Mouse (Mus musculus) hindbrain, embryonic 12.5 days (tissue): ENCODE results near the gene Gm17019. TPM values are rescaled to one million over a fixed set of nuclear protein-coding genes. Genes with fewer than 3 reads are reported as not detected.
"Not testable (repeated sequence)": the region's sequence is repeated elsewhere in the genome, so short reads cannot be mapped to it uniquely, and the experiment has no call there.

ENCODE experiments used
- ATAC-seq: fragments of 200-750 bp; cut with Nextera tagmentation; 2 replicates; pipeline ENCODE4 v1.8.0; 2017; ENCODE audit warnings: moderate TSS enrichment; ENCODE audit not compliant: low FRiP score
- H3K27ac ChIP-seq: fragments of 300-500 bp; sonication (generic); 2 replicates; pipeline ENCODE4 v1.5.1; 2016; ENCODE audit warnings: mild to moderate bottlenecking
- H3K27me3 ChIP-seq: fragments of 300-500 bp; sonication (generic); 2 replicates; pipeline ENCODE4 v1.6.1; 2016; ENCODE audit warnings: mild to moderate bottlenecking
- H3K36me3 ChIP-seq: fragments of 300-500 bp; sonication (generic); 2 replicates; pipeline ENCODE4 v1.6.1; 2016; ENCODE audit warnings: mild to moderate bottlenecking
- H3K4me1 ChIP-seq: fragments of 300-500 bp; sonication (generic); 2 replicates; pipeline ENCODE4 v1.6.1; 2016
- H3K4me2 ChIP-seq: fragments of 300-500 bp; sonication (generic); replicated peaks from 2 replicates; pipeline ENCODE4 v1.6.1; 2016; ENCODE audit warnings: mild to moderate bottlenecking
- H3K4me3 ChIP-seq: fragments of 300-500 bp; sonication (generic); 2 replicates; pipeline ENCODE4 v1.5.1; 2016; ENCODE audit warnings: mild to moderate bottlenecking
- H3K9ac ChIP-seq: fragments of 300-500 bp; sonication (generic); 2 replicates; pipeline ENCODE4 v1.6.1; 2016; ENCODE audit warnings: mild to moderate bottlenecking, moderate library complexity
- H3K9me3 ChIP-seq: fragments of 300-500 bp; sonication (generic); replicated peaks from 2 replicates; pipeline ENCODE4 v1.6.1; 2016; ENCODE audit warnings: mild to moderate bottlenecking
- WGBS: fragments of 180-500 bp; shearing (Covaris S2); methylation state at CpG from one replicate; pipeline ENCODE4 v1.1.7; 2016; 5-methylcytosine and 5-hydroxymethylcytosine counted together
- polyA plus RNA-seq: library from polyadenylated mRNA; unstranded; fragments of >200 nt; fragmentation: Nextera tagmentation; extraction: Ambion mirVana; gene quantifications from 2 replicates; pipeline ENCODE4 v1.2.1, GENCODE M21; 2016

The Gm17019 gene
- polyA plus RNA-seq, 1 experiment from 2014 or later, result not detected

DNA sequence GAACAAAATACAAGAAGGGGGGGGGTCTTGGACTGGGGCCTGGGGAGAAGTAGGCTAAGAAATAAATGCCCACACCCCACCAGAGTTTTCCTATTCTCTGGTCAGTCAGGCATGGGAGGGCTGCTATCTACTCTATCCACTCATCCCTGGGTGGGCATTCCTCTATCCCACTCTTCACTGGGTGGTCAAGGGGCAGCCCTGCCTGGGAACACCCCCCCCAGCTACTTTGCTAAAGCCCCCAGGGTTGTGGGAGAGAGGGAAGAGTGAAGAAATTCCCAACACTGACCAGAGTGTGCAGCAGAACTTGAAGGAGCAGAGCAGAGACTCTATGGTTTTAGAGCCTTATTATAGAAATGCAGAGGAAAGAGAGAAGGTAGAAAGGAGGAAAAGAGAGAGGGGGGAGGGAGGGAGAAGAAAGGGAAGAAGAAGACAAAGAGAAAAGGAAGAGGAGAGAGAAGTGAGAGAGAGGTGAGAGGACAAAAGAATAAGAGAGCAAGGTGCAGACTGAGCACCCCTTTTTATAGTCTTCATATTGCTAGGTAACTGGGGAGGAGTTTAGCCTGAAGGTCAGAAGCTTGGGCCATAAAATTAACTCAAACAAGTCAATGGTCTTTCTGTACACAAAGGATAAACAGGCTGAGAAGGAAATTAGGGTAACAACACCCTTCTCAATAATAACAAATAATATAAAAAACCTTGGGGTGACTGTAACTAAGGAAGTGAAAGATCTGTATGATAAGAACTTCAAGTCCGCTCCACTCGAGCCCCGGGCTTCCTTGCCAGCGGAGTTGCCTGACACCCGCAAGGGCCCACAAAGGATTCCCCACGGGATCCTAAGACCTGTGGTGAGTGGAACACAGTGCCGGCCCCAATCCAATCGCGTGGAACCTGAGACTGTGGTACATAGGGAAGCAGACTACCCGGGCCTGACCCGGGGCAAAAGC is 21.9 kb downstream of the Gm17019 start:
- H3K4me3 ChIP-seq, H3K4me2 ChIP-seq, H3K4me1 ChIP-seq, H3K36me3 ChIP-seq, H3K27me3 ChIP-seq, H3K27ac ChIP-seq, H3K9ac ChIP-seq: not testable (repeated sequence)
- 84% methylated on average over 11 of the region's 11 CpGs for WGBS
- H3K9me3 ChIP-seq, result peaks cover 18% of the 10 kb centered on the region
- peak; percentile 64 for ATAC-seq

DNA sequence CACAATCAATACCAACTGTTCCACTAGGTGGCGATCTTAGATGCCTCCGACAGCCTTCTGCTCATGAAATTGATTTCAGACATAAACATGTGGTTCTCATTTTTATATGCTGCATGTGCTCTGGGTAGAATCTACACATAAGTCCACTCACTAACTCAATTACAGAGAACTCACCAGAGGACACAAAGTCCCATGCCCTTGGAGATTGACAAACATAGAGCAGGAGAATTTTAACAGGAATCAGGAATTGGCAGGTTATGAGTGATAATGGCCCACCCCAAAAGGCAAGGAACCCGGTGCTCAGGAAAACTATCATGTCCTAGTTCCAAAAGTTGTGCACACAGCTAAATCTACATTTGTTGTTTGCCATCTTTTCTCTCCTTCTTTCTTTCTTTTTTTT is 25.9 kb downstream of the Gm17019 start:
- H3K4me1 ChIP-seq, H3K36me3 ChIP-seq, H3K9ac ChIP-seq, H3K4me2 ChIP-seq, H3K27ac ChIP-seq, H3K4me3 ChIP-seq, H3K27me3 ChIP-seq: not testable (repeated sequence)
- 54% methylated on average over 3 of the region's 3 CpGs for WGBS
- H3K9me3 ChIP-seq, result peaks cover 27% of the 10 kb centered on the region
- ATAC-seq, result 0 out of 2 replicates have a peak, but pooled peaks have one; percentile 26

DNA sequence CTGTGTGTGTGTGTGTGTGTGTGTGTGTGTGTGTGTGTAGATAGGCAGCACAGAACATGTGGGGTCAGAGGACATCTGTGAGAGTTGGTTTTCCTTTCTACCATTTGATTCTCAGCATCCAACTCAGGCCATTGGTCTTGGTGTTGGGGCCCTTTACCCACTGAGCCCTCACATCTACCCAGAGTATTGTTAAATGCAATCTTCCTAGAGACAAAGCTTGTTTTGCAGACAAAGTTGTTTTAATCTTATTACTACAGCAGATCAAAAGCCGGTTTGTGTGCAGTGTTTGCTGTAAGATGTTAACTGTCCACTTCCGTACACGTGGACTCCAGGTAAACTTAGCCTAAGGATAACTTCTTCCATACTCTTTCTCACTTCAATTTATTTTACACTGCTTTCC is 26.5 kb downstream of the Gm17019 start:
- not testable (repeated sequence) for H3K4me1 ChIP-seq, H3K4me3 ChIP-seq, H3K27ac ChIP-seq, H3K4me2 ChIP-seq, H3K9ac ChIP-seq, H3K36me3 ChIP-seq, H3K27me3 ChIP-seq, ATAC-seq
- 69% methylated on average over 3 of the region's 3 CpGs for WGBS
- H3K9me3 ChIP-seq, result peaks cover 23% of the 10 kb centered on the region

GRCm38 (mm10) chr5:15005584-15005983 is 27.2 kb downstream of the Gm17019 start:
- H3K27ac ChIP-seq, H3K36me3 ChIP-seq, H3K27me3 ChIP-seq, H3K4me1 ChIP-seq, H3K4me3 ChIP-seq, H3K9ac ChIP-seq, H3K4me2 ChIP-seq: not testable (repeated sequence)
- peaks cover 16% of the 10 kb centered on the region for H3K9me3 ChIP-seq
- 50% methylated on average over 3 of the region's 4 CpGs for WGBS
- peak; percentile 36; the same call in 1 of the 2 replicates for ATAC-seq

- not testable (repeated sequence) for H3K9ac ChIP-seq, H3K4me1 ChIP-seq, H3K36me3 ChIP-seq, H3K27ac ChIP-seq, H3K4me3 ChIP-seq, H3K4me2 ChIP-seq, H3K27me3 ChIP-seq
- ATAC-seq, result peak; percentile 90
- 80% methylated on average over 5 of the region's 5 CpGs for WGBS
- peaks cover 20% of the 10 kb centered on the region for H3K9me3 ChIP-seq
Measured at GRCm38 (mm10) chr5:15004569-15005562, 27.9 kb downstream of the Gm17019 start.

DNA sequence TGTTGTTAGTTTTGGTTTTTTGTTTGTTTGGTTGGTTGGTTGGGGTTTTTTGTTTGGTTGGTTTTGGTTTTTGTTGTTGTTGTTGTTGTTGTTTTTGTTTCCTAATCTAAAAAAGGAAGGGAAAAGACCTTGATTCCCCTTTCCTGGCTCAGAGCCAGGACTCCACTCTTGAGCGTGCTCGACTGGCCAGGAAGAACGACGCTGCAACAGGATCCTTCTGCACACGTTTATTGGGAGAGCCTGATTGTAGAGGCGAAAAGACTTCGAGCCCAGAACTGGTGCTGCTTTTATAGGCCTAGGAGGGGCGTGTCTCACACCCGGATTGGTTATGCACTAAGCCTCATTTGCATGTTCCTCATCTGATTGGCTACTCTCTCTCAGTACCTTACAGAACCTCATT is 34.7 kb downstream of the Gm17019 start:
- 0 out of 2 replicates have a peak, but pooled peaks have one; percentile 29 for ATAC-seq
- not testable (repeated sequence) for H3K27ac ChIP-seq, H3K36me3 ChIP-seq, H3K4me3 ChIP-seq, H3K9ac ChIP-seq, H3K4me2 ChIP-seq, H3K4me1 ChIP-seq, H3K27me3 ChIP-seq
- WGBS, result 79% methylated on average over 9 of the region's 9 CpGs
- peaks cover 33% of the 10 kb centered on the region for H3K9me3 ChIP-seq

DNA sequence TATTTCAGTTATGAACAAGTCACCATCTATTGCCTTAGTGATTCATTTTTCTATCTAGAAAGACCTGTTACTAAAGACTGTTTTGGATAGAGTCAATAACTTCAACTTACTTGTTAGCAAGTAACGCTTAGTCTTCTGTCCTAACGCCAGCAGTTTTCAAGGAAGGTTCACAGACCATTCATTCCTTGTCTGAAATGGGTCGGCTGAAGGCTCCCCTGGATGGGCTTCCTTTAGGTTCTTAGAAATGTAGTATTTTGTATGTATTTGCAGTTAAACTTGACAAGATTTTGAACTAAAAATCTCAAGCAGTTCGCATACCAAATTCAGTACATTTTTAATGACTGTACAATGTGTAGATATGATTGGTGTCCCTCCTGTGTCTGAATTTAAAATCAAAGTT is 35.2 kb downstream of the Gm17019 start:
- H3K4me3 ChIP-seq, H3K9ac ChIP-seq, H3K4me2 ChIP-seq, H3K27me3 ChIP-seq, H3K4me1 ChIP-seq, H3K27ac ChIP-seq, H3K36me3 ChIP-seq, ATAC-seq: not testable (repeated sequence)
- 84% methylated on average over 4 of the region's 4 CpGs for WGBS
- H3K9me3 ChIP-seq, result peaks cover 31% of the 10 kb centered on the region

- WGBS, result 68% methylated on average over 7 of the region's 7 CpGs
- not testable (repeated sequence) for H3K27ac ChIP-seq, H3K4me2 ChIP-seq, H3K27me3 ChIP-seq, H3K9ac ChIP-seq, H3K36me3 ChIP-seq, H3K4me3 ChIP-seq, H3K4me1 ChIP-seq
- peaks cover 26% of the 10 kb centered on the region for H3K9me3 ChIP-seq
- ATAC-seq, result 0 out of 2 replicates have a peak, but pooled peaks have one; percentile 38
Measured at GRCm38 (mm10) chr5:14996670-14997249, 36.0 kb downstream of the Gm17019 start.

DNA sequence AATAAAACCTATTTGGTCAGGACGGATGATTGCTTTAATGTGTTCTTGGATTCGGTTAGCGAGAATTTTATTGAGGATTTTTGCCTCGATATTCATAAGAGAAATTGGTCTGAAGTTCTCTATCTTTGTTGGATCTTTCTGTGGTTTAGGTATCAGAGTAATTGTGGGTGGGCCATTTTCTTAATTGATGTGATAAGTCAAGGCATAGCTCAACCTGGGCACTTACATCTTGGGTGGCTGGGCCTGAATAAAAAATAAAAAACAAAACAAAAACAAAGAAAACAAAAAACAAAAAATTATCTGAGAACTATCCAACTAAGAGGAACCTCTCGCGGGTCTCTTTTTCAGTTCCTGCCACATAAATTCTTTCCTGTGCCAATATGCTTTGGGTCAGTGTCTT is 38.7 kb downstream of the Gm17019 start:
- not testable (repeated sequence) for H3K36me3 ChIP-seq, H3K27ac ChIP-seq, H3K9ac ChIP-seq, H3K4me1 ChIP-seq, H3K4me2 ChIP-seq, H3K27me3 ChIP-seq, H3K4me3 ChIP-seq
- WGBS, result 85% methylated on average over 6 of the region's 6 CpGs
- ATAC-seq, result peak; percentile 80
- H3K9me3 ChIP-seq, result peaks cover 34% of the 10 kb centered on the region

DNA sequence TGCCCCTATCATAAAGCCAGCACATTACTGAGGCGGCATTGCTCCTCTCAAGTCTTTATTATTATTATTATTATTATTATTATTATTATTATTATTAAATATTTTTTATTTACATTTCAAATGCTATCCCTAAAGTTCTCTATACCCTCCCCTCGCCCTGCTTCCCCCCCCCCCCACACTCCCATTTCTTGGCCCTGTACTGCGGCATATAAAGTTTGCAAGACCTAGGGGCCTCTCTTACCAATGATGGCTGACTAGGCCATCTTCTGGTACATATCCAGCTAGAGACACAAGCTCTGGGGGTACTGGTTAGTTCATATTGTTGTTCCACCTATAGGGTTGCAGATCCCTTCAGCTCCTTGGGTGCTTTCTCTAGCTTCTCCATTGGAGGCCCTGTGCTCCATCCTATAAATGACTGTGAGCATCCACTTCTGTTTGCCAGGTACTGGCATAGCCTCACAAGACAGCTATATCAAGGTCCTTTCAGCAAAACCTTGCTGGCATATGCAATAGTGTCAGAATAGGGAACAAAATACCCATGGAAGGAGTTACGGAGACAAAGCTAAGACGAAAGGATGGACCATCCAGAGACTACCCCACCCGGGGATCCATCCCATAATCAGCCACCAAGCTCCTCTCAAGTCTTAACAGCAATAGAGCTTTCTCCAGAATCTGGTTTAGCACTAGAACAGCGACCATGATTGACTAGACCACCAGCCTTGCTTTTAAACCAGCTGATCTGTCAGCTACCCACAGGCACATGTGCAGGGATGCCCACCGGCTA is 42.2 kb downstream of the Gm17019 start:
- WGBS, result 77% methylated on average over 8 of the region's 8 CpGs
- H3K9ac ChIP-seq, H3K27ac ChIP-seq, ATAC-seq, H3K4me3 ChIP-seq, H3K4me1 ChIP-seq, H3K4me2 ChIP-seq, H3K27me3 ChIP-seq, H3K36me3 ChIP-seq: not testable (repeated sequence)
- H3K9me3 ChIP-seq, result peaks cover 24% of the 10 kb centered on the region

DNA sequence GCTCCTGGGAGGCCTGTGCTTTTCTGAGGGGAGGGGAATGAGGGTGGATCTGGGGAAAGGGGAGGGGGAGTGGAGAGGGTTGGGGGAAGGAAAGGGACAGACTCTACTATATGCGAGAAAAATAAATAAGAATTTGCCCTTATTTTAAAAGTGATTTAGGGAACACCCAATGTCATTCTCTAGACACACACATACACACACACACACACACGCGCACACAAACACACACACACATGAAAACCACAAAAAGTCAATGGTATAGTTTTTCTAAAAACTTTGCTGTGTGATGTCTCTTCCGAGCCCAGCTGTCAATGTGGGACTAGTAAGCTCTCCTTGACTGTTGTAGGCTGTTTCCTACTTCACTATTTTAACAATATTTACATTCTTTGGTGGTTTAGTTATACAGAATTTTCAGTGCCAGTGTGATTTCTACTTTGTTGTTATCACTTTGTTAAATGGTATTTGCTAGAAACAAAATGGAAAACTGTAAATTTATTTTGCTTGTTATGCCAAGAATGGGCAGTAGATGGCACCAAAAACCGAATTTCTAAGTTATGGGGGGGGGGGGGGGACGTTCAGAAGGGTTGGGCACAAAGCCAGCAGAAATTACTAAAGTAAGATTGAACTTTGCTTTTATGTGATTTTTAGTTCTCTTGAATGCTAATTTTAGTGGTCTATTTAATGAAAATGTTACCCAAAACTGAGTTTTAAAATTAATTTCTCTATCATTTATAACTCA is 46.0 kb downstream of the Gm17019 start:
- H3K4me2 ChIP-seq, H3K27ac ChIP-seq, H3K36me3 ChIP-seq, H3K4me3 ChIP-seq, H3K9ac ChIP-seq, H3K4me1 ChIP-seq, H3K27me3 ChIP-seq: not testable (repeated sequence)
- 46% methylated on average over 6 of the region's 6 CpGs for WGBS
- peak; percentile 81 for ATAC-seq
- H3K9me3 ChIP-seq, result peaks cover 24% of the 10 kb centered on the region
